Mouse (Mus musculus) stomach, embryonic 14.5 days (tissue): ENCODE results near the gene Chd5. TPM values are rescaled to one million over a fixed set of nuclear protein-coding genes. Genes with fewer than 3 reads are reported as not detected.

Experiments used
- polyA plus RNA-seq: library from polyadenylated mRNA; unstranded; fragments of >200 nt; fragmentation: Nextera tagmentation; extraction: Ambion mirVana; gene quantifications from 2 replicates; pipeline ENCODE4 v1.2.1, GENCODE M21; 2014

The Chd5 gene
- polyA plus RNA-seq, 1 experiment from 2014 or later = 0.81 TPM

Other genes starting within 250 kb of the Chd5 start
- 0.67 and 0.91 TPM in 2 replicates for gene Tnfrsf25, start 222.7 kb upstream of the Chd5 start, polyA plus RNA-seq
- 10.5 and 10.9 TPM in 2 replicates for gene Espn, start 186.3 kb upstream of the Chd5 start, polyA plus RNA-seq
- 0.29 and 0.55 TPM in 2 replicates for gene Hes2, start 179.8 kb upstream of the Chd5 start, polyA plus RNA-seq
- gene Acot7, start 160.5 kb upstream of the Chd5 start, polyA plus RNA-seq = 71.4 and 72.4 TPM in 2 replicates
- 14.2 and 19.1 TPM in 2 replicates for gene Gpr153, start 64.4 kb upstream of the Chd5 start, polyA plus RNA-seq
- gene Hes3, start 47.0 kb upstream of the Chd5 start, polyA plus RNA-seq = 0.43 TPM in 1 of 2 replicates, not detected in the other
- 20.2 and 22.6 TPM in 2 replicates for gene Icmt, start 41.4 kb upstream of the Chd5 start, polyA plus RNA-seq
- 1.00 and 1.1 TPM in 2 replicates for gene Rnf207, start 19.7 kb upstream of the Chd5 start, polyA plus RNA-seq
- gene Rpl22, start 12.9 kb upstream of the Chd5 start, polyA plus RNA-seq = 483 and 497 TPM in 2 replicates
- gene Nphp4, start 138.1 kb downstream of the Chd5 start, polyA plus RNA-seq = 2.5 and 4.0 TPM in 2 replicates
- gene Kcnab2, start 139.2 kb downstream of the Chd5 start, polyA plus RNA-seq = 3.9 and 4.1 TPM in 2 replicates